Mouse (Mus musculus): Measurements from ENCODE around the gene Olfr738. TPM values are rescaled to one million over a fixed set of nuclear protein-coding genes. Genes with fewer than 3 reads are reported as not detected.

The Olfr738 gene
- total RNA-seq (2014; rRNA removed) (not detected in 2 replicates), polyA plus RNA-seq (2015; fragmentation: Nextera tagmentation; extraction: Ambion mirVana) (not detected in 2 replicates)

- no peak within 1 kb of the TSS for H3K4me2 ChIP-seq (ENCODE audit: low read depth, low read length, poor library complexity, severe bottlenecking)
- no peak within 1 kb of the TSS for H3K4me3 ChIP-seq (ENCODE audit: low read depth, low read length)
- no peaks in the 10 kb centered on the region for H3K4me1 ChIP-seq (ENCODE audit: insufficient read depth, low read length)
- no peak within 1 kb of the TSS for H3K9ac ChIP-seq (replicated peaks; ENCODE audit: low read length, poor library complexity, severe bottlenecking)
- DNase-seq (ENCODE audit: low spot score): no peak
- no peak within 1 kb of the TSS for H3K27ac ChIP-seq (ENCODE audit: low read depth, low read length)
- H3K9me3 ChIP-seq (ENCODE audit: low read length): no peaks in the 10 kb centered on the region
- H3K36me3 ChIP-seq (ENCODE audit: insufficient read depth, low read length): no peaks in the 10 kb centered on the region
- H3K27me3 ChIP-seq (ENCODE audit: insufficient read depth, low read length): no peaks in the 10 kb centered on the region
- WGBS: 96% methylated on average over 1 of the region's 1 CpGs
- no peak for ATAC-seq (ENCODE audit: low FRiP score)
- no peak for TF ChIP-seq CTCF (IDR thresholded peaks at IDR 0.05)
Observed at GRCm38 (mm10) chr14:50407268-50407667, at the start of gene Olfr738. Olfr738 (plus strand) TSS chr14:50407568.

DNA sequence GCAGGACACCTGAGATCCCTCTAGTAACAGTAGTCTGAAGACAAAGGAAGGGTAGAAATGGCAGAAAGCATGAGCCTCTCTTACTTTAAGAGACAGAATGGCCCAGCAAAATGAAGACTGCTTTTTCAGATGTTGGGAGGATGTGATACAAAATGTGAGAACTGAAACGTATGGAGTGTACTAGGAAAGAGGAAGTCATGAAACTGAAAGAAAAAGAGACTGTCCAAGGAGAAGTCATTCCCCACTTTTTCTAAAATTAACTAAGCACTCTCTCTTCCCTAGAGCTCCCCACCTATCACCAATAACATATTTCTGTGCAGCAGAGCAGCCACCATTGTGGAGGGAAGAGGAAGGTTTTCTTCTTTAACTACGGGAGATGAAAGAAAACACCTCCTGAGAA, 49.8 kb upstream of the Olfr738 start, which contains the start of gene Tlr11:
Tlr11 (plus strand) TSS at position 322 of the 400 bp plus-strand sequence.
- Histone ChIP-seq H3K36me3 (ENCODE audit: insufficient read depth, low read length) (no peaks in the 10 kb centered on the region), H3K9ac (replicated peaks; ENCODE audit: low read length, poor library complexity, severe bottlenecking) (no peak within 1 kb of the TSS), H3K9me3 (ENCODE audit: low read length) (no peaks in the 10 kb centered on the region), H3K4me3 (ENCODE audit: low read depth, low read length) (no peak within 1 kb of the TSS), H3K4me2 (ENCODE audit: low read depth, low read length, poor library complexity, severe bottlenecking) (no peak within 1 kb of the TSS), H3K27me3 (ENCODE audit: insufficient read depth, low read length) (no peaks in the 10 kb centered on the region), H3K4me1 (ENCODE audit: insufficient read depth, low read length) (no peaks in the 10 kb centered on the region), H3K27ac (ENCODE audit: low read depth, low read length) (no peak within 1 kb of the TSS)
- WGBS: 72% methylated on average over 2 of the region's 2 CpGs
- TF ChIP-seq CTCF (IDR thresholded peaks at IDR 0.05): no peak
- DNase-seq (ENCODE audit: low spot score) (no peak), ATAC-seq (ENCODE audit: low FRiP score) (no peak)

DNA sequence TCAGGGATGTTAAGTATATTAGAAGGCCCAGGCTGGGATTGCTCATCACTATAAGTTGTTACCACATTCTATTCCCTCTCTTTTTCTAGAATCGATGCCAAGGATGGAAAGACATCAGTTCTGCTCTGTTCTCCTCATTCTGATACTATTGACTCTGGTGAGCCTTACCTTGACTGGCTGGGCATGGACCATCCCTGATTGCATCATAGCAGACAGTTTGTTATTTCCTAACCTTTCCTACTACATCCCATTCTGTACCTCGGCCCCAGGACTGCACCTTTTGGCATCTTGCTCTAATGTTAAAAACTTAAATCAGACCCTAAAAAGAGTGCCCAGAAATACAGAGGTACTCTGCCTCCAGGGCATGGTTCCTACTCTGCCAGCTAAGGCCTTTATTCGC, 46.9 kb upstream of the Olfr738 start:
- no peak overlapping the region for H3K4me2 ChIP-seq (ENCODE audit: low read depth, low read length, poor library complexity, severe bottlenecking)
- H3K27me3 ChIP-seq (ENCODE audit: insufficient read depth, low read length): no peaks in the 10 kb centered on the region
- no peak overlapping the region for H3K27ac ChIP-seq (ENCODE audit: low read depth, low read length)
- H3K36me3 ChIP-seq (ENCODE audit: insufficient read depth, low read length): no peaks in the 10 kb centered on the region
- H3K4me3 ChIP-seq (ENCODE audit: low read depth, low read length): no peak overlapping the region
- no peak overlapping the region for H3K9ac ChIP-seq (replicated peaks; ENCODE audit: low read length, poor library complexity, severe bottlenecking)
- 85% methylated on average over 3 of the region's 3 CpGs for WGBS
- H3K4me1 ChIP-seq (ENCODE audit: insufficient read depth, low read length): no peaks in the 10 kb centered on the region
- no peaks in the 10 kb centered on the region for H3K9me3 ChIP-seq (ENCODE audit: low read length)
- ATAC-seq (ENCODE audit: low FRiP score) (no peak), DNase-seq (ENCODE audit: low spot score) (no peak)
- no peak for TF ChIP-seq CTCF (IDR thresholded peaks at IDR 0.05)

- Histone ChIP-seq H3K36me3 (ENCODE audit: insufficient read depth, low read length) (no peaks in the 10 kb centered on the region), H3K27me3 (ENCODE audit: insufficient read depth, low read length) (no peaks in the 10 kb centered on the region), H3K4me1 (ENCODE audit: insufficient read depth, low read length) (no peaks in the 10 kb centered on the region), H3K4me2 (ENCODE audit: low read depth, low read length, poor library complexity, severe bottlenecking) (no peak overlapping the region), H3K4me3 (ENCODE audit: low read depth, low read length) (no peak overlapping the region), H3K9me3 (ENCODE audit: low read length) (no peaks in the 10 kb centered on the region), H3K9ac (replicated peaks; ENCODE audit: low read length, poor library complexity, severe bottlenecking) (no peak overlapping the region), H3K27ac (ENCODE audit: low read depth, low read length) (no peak overlapping the region)
- WGBS: 81% methylated on average over 2 of the region's 2 CpGs
- DNase-seq (ENCODE audit: low spot score): no peak
- ATAC-seq (ENCODE audit: low FRiP score): no peak
- no peak for TF ChIP-seq CTCF (IDR thresholded peaks at IDR 0.05)
Observed at GRCm38 (mm10) chr14:50363561-50363960, 43.8 kb upstream of the Olfr738 start.

DNA sequence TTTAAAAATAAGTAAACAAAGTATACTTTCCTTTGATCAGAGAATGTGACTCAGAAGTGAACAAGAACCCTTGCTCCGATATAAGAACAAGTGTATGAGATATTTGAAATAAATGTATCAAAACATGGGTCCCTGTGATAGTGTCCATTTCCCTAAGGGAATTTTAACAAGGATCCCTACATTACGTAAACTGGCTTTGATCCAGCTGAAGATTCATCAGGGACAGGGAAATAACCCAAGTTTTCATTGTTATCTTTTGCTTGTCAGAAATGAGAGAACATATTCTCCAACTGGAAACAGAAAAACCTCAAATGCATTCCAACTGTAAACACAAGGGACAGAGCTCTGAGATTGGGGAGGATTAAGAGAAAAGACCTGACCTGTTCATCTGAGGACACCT, 26.5 kb upstream of the Olfr738 start, which contains the start of gene Olfr736:
Olfr736 (plus strand) TSS at position 301 of the 400 bp plus-strand sequence.
- WGBS: 86% methylated on average over 2 of the region's 2 CpGs
- no peak within 1 kb of the TSS for H3K4me2 ChIP-seq (ENCODE audit: low read depth, low read length, poor library complexity, severe bottlenecking)
- no peaks in the 10 kb centered on the region for H3K4me1 ChIP-seq (ENCODE audit: insufficient read depth, low read length)
- no peak for DNase-seq (ENCODE audit: low spot score)
- H3K9me3 ChIP-seq (ENCODE audit: low read length): no peaks in the 10 kb centered on the region
- no peak for ATAC-seq (ENCODE audit: low FRiP score)
- no peak within 1 kb of the TSS for H3K27ac ChIP-seq (ENCODE audit: low read depth, low read length)
- no peaks in the 10 kb centered on the region for H3K27me3 ChIP-seq (ENCODE audit: insufficient read depth, low read length)
- TF ChIP-seq CTCF (IDR thresholded peaks at IDR 0.05): no peak
- H3K4me3 ChIP-seq (ENCODE audit: low read depth, low read length): no peak within 1 kb of the TSS
- no peaks in the 10 kb centered on the region for H3K36me3 ChIP-seq (ENCODE audit: insufficient read depth, low read length)
- no peak within 1 kb of the TSS for H3K9ac ChIP-seq (replicated peaks; ENCODE audit: low read length, poor library complexity, severe bottlenecking)

DNA sequence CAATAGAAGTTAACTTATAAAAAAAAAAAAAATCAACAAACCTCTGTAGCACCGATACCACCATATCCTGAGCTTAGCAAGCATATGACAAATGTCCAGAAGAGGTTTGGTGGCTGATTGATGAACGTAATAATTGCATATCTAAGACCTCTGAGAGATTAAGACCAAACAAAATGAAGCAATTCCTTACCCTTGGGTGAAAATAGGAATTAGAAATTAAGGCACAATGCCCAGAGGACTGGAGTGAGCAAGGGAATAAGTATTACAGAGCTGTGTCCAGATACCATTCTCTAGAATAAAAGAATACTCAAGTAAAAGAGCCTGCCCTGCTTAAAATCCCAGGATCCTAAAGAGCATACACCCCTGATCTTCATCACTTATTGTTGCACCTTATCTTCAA, 11.0 kb downstream of the Olfr738 start, which contains the start of gene Olfr739:
Olfr739 (plus strand) TSS at position 301 of the 400 bp plus-strand sequence.
- ATAC-seq (ENCODE audit: low FRiP score) (no peak), DNase-seq (ENCODE audit: low spot score) (no peak)
- Histone ChIP-seq H3K4me1 (ENCODE audit: insufficient read depth, low read length) (no peaks in the 10 kb centered on the region), H3K9me3 (ENCODE audit: low read length) (no peaks in the 10 kb centered on the region), H3K27me3 (ENCODE audit: insufficient read depth, low read length) (no peaks in the 10 kb centered on the region), H3K4me2 (ENCODE audit: low read depth, low read length, poor library complexity, severe bottlenecking) (no peak within 1 kb of the TSS), H3K27ac (ENCODE audit: low read depth, low read length) (no peak within 1 kb of the TSS), H3K9ac (replicated peaks; ENCODE audit: low read length, poor library complexity, severe bottlenecking) (no peak within 1 kb of the TSS), H3K4me3 (ENCODE audit: low read depth, low read length) (no peak within 1 kb of the TSS), H3K36me3 (ENCODE audit: insufficient read depth, low read length) (no peaks in the 10 kb centered on the region)
- TF ChIP-seq CTCF (IDR thresholded peaks at IDR 0.05): no peak
- 66% methylated on average over 2 of the region's 2 CpGs for WGBS

Data from midbrain, postnatal 0 days (tissue).